Mouse (Mus musculus): ENCODE results near the gene Gm42791. TPM values are rescaled to one million over a fixed set of nuclear protein-coding genes. Genes with fewer than 3 reads are reported as not detected.

The Gm42791 gene
- polyA plus RNA-seq, 1 experiment from 2014 or later: 0.47 TPM

DNA sequence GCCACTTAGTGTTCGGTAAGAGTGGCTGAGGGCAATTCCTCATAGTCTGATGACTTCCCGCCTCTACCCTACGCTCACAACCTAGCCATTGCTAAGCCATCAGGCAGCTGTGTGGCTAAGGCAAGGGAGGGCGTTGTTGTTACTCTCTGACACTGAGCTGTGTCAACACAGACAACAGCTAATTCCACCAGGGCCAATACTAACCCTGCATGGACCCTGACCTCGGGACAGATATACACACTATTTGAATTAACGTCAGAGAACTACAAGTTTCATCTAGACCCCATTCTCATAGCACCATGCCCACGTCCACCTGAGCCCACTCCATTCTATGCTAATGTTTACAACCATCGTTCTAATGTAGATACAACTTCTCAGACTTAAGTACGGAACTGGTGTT lies 70.9 kb downstream of the Gm42791 start:
- no peaks in the 10 kb centered on the region for H3K27me3 ChIP-seq (ENCODE audit: control insufficient read depth, insufficient read depth, low read length)
- WGBS: 67% methylated on average over 9 of the region's 9 CpGs
- H3K4me2 ChIP-seq (replicated peaks; ENCODE audit: low read depth, low read length): no peak overlapping the region

DNA sequence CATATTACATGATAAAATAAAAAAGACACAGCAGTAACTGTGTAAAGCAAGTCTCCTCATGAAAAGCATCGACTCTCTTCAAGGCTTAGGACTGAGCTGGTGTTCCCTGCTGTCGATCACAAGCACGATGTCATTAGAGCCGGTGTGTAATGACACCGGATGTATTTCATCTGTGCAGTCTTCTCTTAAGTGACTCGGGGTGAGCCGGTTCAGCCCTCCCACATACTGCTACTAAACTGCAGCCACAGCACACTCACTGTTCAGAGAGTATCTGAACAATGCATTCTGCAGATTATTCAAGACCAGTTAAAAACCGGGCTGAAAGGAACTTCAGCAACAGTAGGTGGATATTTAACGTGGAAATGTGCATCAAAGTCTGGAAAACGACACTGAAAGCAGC lies 71.5 kb downstream of the Gm42791 start:
- peak; percentile 38; the same call in 1 of the 2 replicates for ATAC-seq (ENCODE audit: low FRiP score, low TSS enrichment)
- no peak overlapping the region for H3K4me3 ChIP-seq (ENCODE audit: low read length)
- H3K4me1 ChIP-seq (ENCODE audit: control insufficient read depth, insufficient read depth, low read length): peaks cover 20% of the 10 kb centered on the region
- H3K9ac ChIP-seq (ENCODE audit: low read depth, low read length): no peak overlapping the region
- 20% methylated on average over 10 of the region's 10 CpGs for WGBS
- no peak overlapping the region for H3K4me2 ChIP-seq (replicated peaks; ENCODE audit: low read depth, low read length)
- H3K36me3 ChIP-seq (ENCODE audit: control insufficient read depth, insufficient read depth, low read length): peaks cover 3% of the 10 kb centered on the region; the same call in 1 of the 2 replicates
- no peak overlapping the region for H3K27ac ChIP-seq (ENCODE audit: low read depth, low read length)
- no peaks in the 10 kb centered on the region for H3K27me3 ChIP-seq (ENCODE audit: control insufficient read depth, insufficient read depth, low read length)
- no peaks in the 10 kb centered on the region for H3K9me3 ChIP-seq (ENCODE audit: control insufficient read depth, low read length)

More for the DNA sequence above, 70.9 kb downstream of the Gm42791 start:
- peaks cover 3% of the 10 kb centered on the region; the same call in 1 of the 2 replicates for H3K36me3 ChIP-seq (ENCODE audit: control insufficient read depth, insufficient read depth, low read length)
- no peak overlapping the region for H3K27ac ChIP-seq (ENCODE audit: low read depth, low read length)
- no peak overlapping the region for H3K4me3 ChIP-seq (ENCODE audit: low read length)
- H3K9me3 ChIP-seq (ENCODE audit: control insufficient read depth, low read length): no peaks in the 10 kb centered on the region
- no peak for ATAC-seq (ENCODE audit: low FRiP score, low TSS enrichment)
- H3K9ac ChIP-seq (ENCODE audit: low read depth, low read length): no peak overlapping the region
- H3K4me1 ChIP-seq (ENCODE audit: control insufficient read depth, insufficient read depth, low read length): peaks cover 16% of the 10 kb centered on the region

DNA sequence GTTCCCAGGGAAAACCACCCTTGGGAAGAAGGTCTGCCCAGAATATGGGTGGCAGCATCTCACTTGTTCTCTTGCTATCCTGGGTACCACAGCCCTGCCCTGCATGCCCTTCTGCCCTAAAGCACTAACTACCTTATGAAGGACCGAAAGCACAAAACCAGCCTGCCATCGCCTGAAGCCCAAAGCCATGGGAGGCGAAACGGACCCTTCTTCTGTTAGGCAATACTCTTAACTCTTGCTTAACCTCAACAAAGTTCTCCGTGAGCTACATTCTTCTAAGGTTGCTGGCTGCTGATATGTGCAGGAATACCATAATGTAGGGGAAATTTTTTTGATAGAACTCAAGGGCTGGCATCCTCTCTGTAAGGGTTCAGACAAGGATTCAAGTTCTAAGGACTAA lies 72.2 kb downstream of the Gm42791 start:
- ATAC-seq (ENCODE audit: low FRiP score, low TSS enrichment): no peak
- Histone ChIP-seq H3K4me2 (replicated peaks; ENCODE audit: low read depth, low read length) (no peak overlapping the region), H3K4me1 (ENCODE audit: control insufficient read depth, insufficient read depth, low read length) (peaks cover 18% of the 10 kb centered on the region), H3K27me3 (ENCODE audit: control insufficient read depth, insufficient read depth, low read length) (no peaks in the 10 kb centered on the region), H3K9ac (ENCODE audit: low read depth, low read length) (no peak overlapping the region), H3K27ac (ENCODE audit: low read depth, low read length) (no peak overlapping the region), H3K4me3 (ENCODE audit: low read length) (no peak overlapping the region), H3K9me3 (ENCODE audit: control insufficient read depth, low read length) (no peaks in the 10 kb centered on the region), H3K36me3 (ENCODE audit: control insufficient read depth, insufficient read depth, low read length) (peaks cover 3% of the 10 kb centered on the region; the same call in 1 of the 2 replicates)
- 77% methylated on average over 5 of the region's 5 CpGs for WGBS

DNA sequence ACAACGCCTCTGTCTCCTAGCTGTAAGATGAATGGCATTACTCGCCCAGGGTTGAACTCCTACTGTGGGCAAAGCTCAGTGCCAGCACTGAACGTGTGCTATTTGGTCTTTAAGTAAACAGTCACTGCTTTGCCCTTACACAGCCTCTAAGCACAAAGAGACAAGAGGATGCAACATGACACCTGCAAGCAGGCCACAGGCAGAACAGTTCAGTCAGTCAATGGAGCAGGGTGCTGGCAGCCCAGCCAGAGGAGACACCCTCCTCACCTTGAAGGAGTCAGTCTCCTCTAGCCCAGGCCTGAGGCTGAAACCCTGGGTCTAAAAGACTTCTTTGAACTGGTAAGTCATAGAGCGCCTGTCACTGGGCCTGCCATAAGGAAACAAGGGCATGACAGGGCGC lies 76.9 kb downstream of the Gm42791 start:
- H3K27me3 ChIP-seq (ENCODE audit: control insufficient read depth, insufficient read depth, low read length): no peaks in the 10 kb centered on the region
- H3K9me3 ChIP-seq (ENCODE audit: control insufficient read depth, low read length): no peaks in the 10 kb centered on the region
- H3K4me1 ChIP-seq (ENCODE audit: control insufficient read depth, insufficient read depth, low read length): 0 out of 2 replicates have a peak, but pooled peaks cover 6% of the 10 kb centered on the region
- no peak overlapping the region for H3K4me2 ChIP-seq (replicated peaks; ENCODE audit: low read depth, low read length)
- H3K27ac ChIP-seq (ENCODE audit: low read depth, low read length): no peak overlapping the region
- WGBS: 61% methylated on average over 5 of the region's 5 CpGs
- no peak overlapping the region for H3K9ac ChIP-seq (ENCODE audit: low read depth, low read length)
- 0 out of 2 replicates have a peak, but pooled peaks have one; percentile 59 for ATAC-seq (ENCODE audit: low FRiP score, low TSS enrichment)
- H3K4me3 ChIP-seq (ENCODE audit: low read length): no peak overlapping the region
- peaks cover 7% of the 10 kb centered on the region for H3K36me3 ChIP-seq (ENCODE audit: control insufficient read depth, insufficient read depth, low read length)

DNA sequence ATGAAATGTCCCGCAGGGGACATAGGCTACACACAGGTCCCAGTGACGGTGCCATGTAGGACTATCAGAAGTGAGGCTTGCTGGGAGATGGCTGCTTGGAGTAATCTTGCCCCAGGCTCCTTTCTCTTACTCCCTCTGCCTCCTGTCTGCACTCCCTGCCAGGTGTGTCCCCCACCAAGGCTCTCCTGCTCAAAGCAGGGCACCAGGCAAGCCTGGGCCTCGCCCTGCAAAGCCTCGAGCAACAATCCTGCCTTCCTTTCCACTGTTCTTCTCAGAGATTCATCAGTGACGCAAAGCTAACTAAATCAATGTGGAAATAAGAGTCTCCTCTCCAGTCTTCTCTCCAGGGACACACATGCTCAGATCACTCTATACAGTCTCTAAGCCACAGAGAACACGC lies 78.2 kb downstream of the Gm42791 start:
- ATAC-seq (ENCODE audit: low FRiP score, low TSS enrichment): no peak
- peaks cover 7% of the 10 kb centered on the region for H3K36me3 ChIP-seq (ENCODE audit: control insufficient read depth, insufficient read depth, low read length)
- H3K4me1 ChIP-seq (ENCODE audit: control insufficient read depth, insufficient read depth, low read length): 0 out of 2 replicates have a peak, but pooled peaks cover 6% of the 10 kb centered on the region
- H3K9ac ChIP-seq (ENCODE audit: low read depth, low read length): no peak overlapping the region
- H3K9me3 ChIP-seq (ENCODE audit: control insufficient read depth, low read length): no peaks in the 10 kb centered on the region
- 89% methylated on average over 6 of the region's 6 CpGs for WGBS
- H3K27me3 ChIP-seq (ENCODE audit: control insufficient read depth, insufficient read depth, low read length): no peaks in the 10 kb centered on the region
- H3K27ac ChIP-seq (ENCODE audit: low read depth, low read length): no peak overlapping the region
- no peak overlapping the region for H3K4me2 ChIP-seq (replicated peaks; ENCODE audit: low read depth, low read length)
- no peak overlapping the region for H3K4me3 ChIP-seq (ENCODE audit: low read length)

DNA sequence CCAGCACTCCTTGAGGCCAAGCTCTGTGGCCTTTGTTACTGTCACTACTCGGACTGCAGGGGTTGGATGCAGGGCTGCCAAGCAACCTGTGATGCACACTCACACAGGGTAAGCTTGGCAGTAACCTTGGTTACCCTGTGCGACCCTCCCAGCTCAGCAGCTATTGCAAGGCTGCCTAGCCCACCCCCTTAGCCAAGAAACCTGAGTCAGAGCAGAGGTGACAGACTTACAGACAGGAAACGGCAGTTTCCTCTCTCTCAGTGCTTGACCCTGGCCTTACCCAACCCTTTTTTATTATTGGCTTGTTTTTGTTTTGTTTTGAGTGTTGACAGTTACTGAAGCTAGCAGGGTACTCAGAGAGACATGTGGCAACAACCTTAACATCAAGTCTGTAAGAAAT lies 82.7 kb downstream of the Gm42791 start:
- no peak overlapping the region for H3K4me2 ChIP-seq (replicated peaks; ENCODE audit: low read depth, low read length)
- no peak for ATAC-seq (ENCODE audit: low FRiP score, low TSS enrichment)
- H3K27me3 ChIP-seq (ENCODE audit: control insufficient read depth, insufficient read depth, low read length): no peaks in the 10 kb centered on the region
- H3K9me3 ChIP-seq (ENCODE audit: control insufficient read depth, low read length): no peaks in the 10 kb centered on the region
- no peak overlapping the region for H3K27ac ChIP-seq (ENCODE audit: low read depth, low read length)
- WGBS: 27% methylated on average over 3 of the region's 3 CpGs
- no peak overlapping the region for H3K4me3 ChIP-seq (ENCODE audit: low read length)
- H3K9ac ChIP-seq (ENCODE audit: low read depth, low read length): no peak overlapping the region
- H3K36me3 ChIP-seq (ENCODE audit: control insufficient read depth, insufficient read depth, low read length): peaks cover 7% of the 10 kb centered on the region
- H3K4me1 ChIP-seq (ENCODE audit: control insufficient read depth, insufficient read depth, low read length): peaks cover 10% of the 10 kb centered on the region

DNA sequence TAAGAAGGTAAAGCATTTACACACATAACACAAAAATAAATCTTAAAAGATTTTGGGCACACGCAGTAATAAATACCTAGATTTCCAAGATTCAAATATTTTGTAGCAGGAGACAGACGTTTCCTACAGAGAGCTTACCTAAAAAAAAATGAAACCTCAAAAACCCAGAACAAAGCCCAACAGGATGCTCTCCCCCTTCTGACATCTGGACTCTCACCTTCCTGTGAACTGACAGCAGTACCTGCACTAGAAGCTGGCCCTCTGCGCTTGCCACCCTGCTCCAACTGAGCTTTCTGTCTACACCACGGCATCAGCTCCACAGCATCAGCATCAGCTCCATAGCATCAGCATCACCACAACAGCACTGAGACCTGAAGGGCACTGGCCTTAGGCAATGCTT lies 84.9 kb downstream of the Gm42791 start:
- Histone ChIP-seq H3K36me3 (ENCODE audit: control insufficient read depth, insufficient read depth, low read length) (no peaks in the 10 kb centered on the region), H3K4me2 (replicated peaks; ENCODE audit: low read depth, low read length) (no peak overlapping the region), H3K9ac (ENCODE audit: low read depth, low read length) (no peak overlapping the region), H3K4me3 (ENCODE audit: low read length) (no peak overlapping the region), H3K4me1 (ENCODE audit: control insufficient read depth, insufficient read depth, low read length) (peaks cover 10% of the 10 kb centered on the region), H3K27ac (ENCODE audit: low read depth, low read length) (no peak overlapping the region), H3K27me3 (ENCODE audit: control insufficient read depth, insufficient read depth, low read length) (no peaks in the 10 kb centered on the region), H3K9me3 (ENCODE audit: control insufficient read depth, low read length) (no peaks in the 10 kb centered on the region)
- WGBS: 91% methylated on average over 4 of the region's 4 CpGs
- no peak for ATAC-seq (ENCODE audit: low FRiP score, low TSS enrichment)

DNA sequence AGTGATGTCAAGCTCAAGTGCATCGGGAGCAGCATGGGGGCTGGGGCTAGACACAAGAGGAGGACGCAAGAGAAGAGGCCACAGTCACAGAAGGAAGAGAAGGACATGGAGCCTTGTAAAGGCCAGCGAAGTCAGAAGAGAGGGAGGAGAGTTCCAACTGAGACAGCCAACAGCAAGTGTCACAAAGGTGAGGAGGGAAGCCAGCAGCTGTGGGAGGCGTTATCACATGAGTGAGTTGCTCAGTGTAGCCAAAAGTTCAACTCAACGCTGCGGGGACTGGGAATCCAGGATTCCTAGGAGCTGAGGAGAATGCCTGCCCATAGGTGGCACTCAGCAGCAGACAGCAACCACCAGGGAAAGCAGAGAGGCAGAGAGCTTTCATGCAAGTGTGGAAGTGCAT lies 85.5 kb downstream of the Gm42791 start:
- peaks cover 10% of the 10 kb centered on the region for H3K4me1 ChIP-seq (ENCODE audit: control insufficient read depth, insufficient read depth, low read length)
- no peak overlapping the region for H3K4me2 ChIP-seq (replicated peaks; ENCODE audit: low read depth, low read length)
- H3K9me3 ChIP-seq (ENCODE audit: control insufficient read depth, low read length): no peaks in the 10 kb centered on the region
- H3K27me3 ChIP-seq (ENCODE audit: control insufficient read depth, insufficient read depth, low read length): no peaks in the 10 kb centered on the region
- no peak overlapping the region for H3K4me3 ChIP-seq (ENCODE audit: low read length)
- H3K36me3 ChIP-seq (ENCODE audit: control insufficient read depth, insufficient read depth, low read length): peaks cover under 1% of the 10 kb centered on the region; the same call in 1 of the 2 replicates
- H3K27ac ChIP-seq (ENCODE audit: low read depth, low read length): no peak overlapping the region
- ATAC-seq (ENCODE audit: low FRiP score, low TSS enrichment): peak; percentile 48
- H3K9ac ChIP-seq (ENCODE audit: low read depth, low read length): no peak overlapping the region
- 24% methylated on average over 6 of the region's 6 CpGs for WGBS

DNA sequence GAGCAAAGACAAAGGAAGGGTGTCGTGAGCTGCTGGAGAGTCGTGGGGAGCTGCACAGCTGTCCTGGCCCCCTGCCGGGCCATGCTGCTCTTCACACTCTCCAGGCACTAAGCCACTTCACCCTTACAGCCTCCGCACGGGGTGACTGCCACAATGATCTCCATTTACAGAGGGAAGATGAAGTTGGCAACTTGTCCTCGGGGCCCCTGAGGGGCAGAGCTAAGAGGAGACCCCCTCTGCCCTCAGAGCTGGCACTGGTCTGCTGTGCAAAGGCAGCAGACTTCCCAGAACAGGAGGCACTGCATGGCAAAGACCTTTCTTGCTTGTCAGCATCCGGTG lies 85.9 kb downstream of the Gm42791 start:
- Histone ChIP-seq H3K27ac (ENCODE audit: low read depth, low read length) (no peak overlapping the region), H3K4me1 (ENCODE audit: control insufficient read depth, insufficient read depth, low read length) (peaks cover 10% of the 10 kb centered on the region), H3K4me2 (replicated peaks; ENCODE audit: low read depth, low read length) (no peak overlapping the region), H3K4me3 (ENCODE audit: low read length) (no peak overlapping the region), H3K27me3 (ENCODE audit: control insufficient read depth, insufficient read depth, low read length) (no peaks in the 10 kb centered on the region), H3K36me3 (ENCODE audit: control insufficient read depth, insufficient read depth, low read length) (peaks cover 5% of the 10 kb centered on the region), H3K9me3 (ENCODE audit: control insufficient read depth, low read length) (no peaks in the 10 kb centered on the region), H3K9ac (ENCODE audit: low read depth, low read length) (no peak overlapping the region)
- WGBS: 30% methylated on average over 7 of the region's 7 CpGs
- ATAC-seq (ENCODE audit: low FRiP score, low TSS enrichment): peak; percentile 68
